8 mouse cellular contexts compared by ENCODE assay signal in the genomic region with DNA sequence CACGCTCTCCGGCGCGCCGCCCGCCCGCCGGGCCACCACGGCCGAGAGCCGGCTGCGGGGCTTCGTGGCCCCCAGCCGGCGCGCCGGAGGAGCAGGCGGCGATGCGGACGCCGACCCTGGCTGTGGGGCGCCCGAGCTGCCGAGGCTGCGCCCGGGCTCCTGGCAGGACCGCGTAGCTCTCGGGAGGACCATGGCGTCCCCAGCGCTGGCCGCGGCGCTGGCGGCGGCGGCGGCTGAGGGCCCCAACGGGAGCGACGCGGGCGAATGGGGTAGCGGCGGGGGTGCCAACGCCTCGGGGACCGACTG. TPM values are rescaled to one million over a fixed set of nuclear protein-coding genes. Genes with fewer than 3 reads are reported as not detected.
DNase-seq lines count a peak whose midpoint lies in the region; ATAC-seq lines count a peak whose summit lies in the region.

No protein-coding gene starts in this region.

- 0 out of 2 replicates have a peak, but pooled peaks cover 4% of the 10 kb centered on the region for H3K4me1 ChIP-seq in neural tube, embryonic 11.5 days (ENCODE audit: control insufficient read depth, insufficient read depth, low read length)
- peaks cover 10% of the 10 kb centered on the region; the same call in 1 of the 2 replicates for H3K4me1 ChIP-seq in limb, embryonic 11.5 days (ENCODE audit: control insufficient read depth, insufficient read depth, low read length)
- peaks cover 16% of the 10 kb centered on the region for H3K4me1 ChIP-seq in stomach, embryonic 15.5 days

- peak overlapping the region; percentile 80 for H3K4me2 ChIP-seq in neural tube, embryonic 11.5 days (ENCODE audit: low read depth)
- H3K4me2 ChIP-seq in limb, embryonic 11.5 days (ENCODE audit: low read depth, severe bottlenecking) = peak overlapping the region; percentile 87
- H3K4me2 ChIP-seq in stomach, embryonic 15.5 days = peak overlapping the region; percentile 86

- peak overlapping the region; percentile 36 for H3K4me3 ChIP-seq in neural tube, embryonic 11.5 days (ENCODE audit: low read depth, low read length)
- peak overlapping the region; percentile 35 for H3K4me3 ChIP-seq in limb, embryonic 11.5 days (ENCODE audit: low read depth, low read length)
- peak overlapping the region; percentile 40 for H3K4me3 ChIP-seq in stomach, embryonic 15.5 days (replicated peaks)

- H3K27me3 ChIP-seq in neural tube, embryonic 11.5 days (ENCODE audit: control insufficient read depth, insufficient read depth, low read length) = peaks cover 57% of the 10 kb centered on the region
- H3K27me3 ChIP-seq in limb, embryonic 11.5 days (ENCODE audit: control insufficient read depth, insufficient read depth, low read length) = peaks cover 70% of the 10 kb centered on the region
- peaks cover 75% of the 10 kb centered on the region for H3K27me3 ChIP-seq in stomach, embryonic 15.5 days (replicated peaks)

- no peaks in the 10 kb centered on the region for H3K9me3 ChIP-seq in neural tube, embryonic 11.5 days (ENCODE audit: control insufficient read depth, low read length)
- H3K9me3 ChIP-seq in limb, embryonic 11.5 days (ENCODE audit: control insufficient read depth, low read length) = no peaks in the 10 kb centered on the region
- H3K9me3 ChIP-seq in stomach, embryonic 15.5 days = no peaks in the 10 kb centered on the region

- ATAC-seq in frontal cortex, adult (ENCODE audit: low TSS enrichment) = peak; percentile 21
- ATAC-seq in neural tube, embryonic 11.5 days (ENCODE audit: insufficient read depth, low FRiP score, low TSS enrichment) = no peak
- ATAC-seq in limb, embryonic 11.5 days (ENCODE audit: insufficient number of reproducible peaks, low FRiP score, low TSS enrichment, low read depth) = no peak
- ATAC-seq in stomach, embryonic 15.5 days (ENCODE audit: insufficient read depth, low FRiP score, low read depth) = no peak

- H3K27ac ChIP-seq in neural tube, embryonic 11.5 days (ENCODE audit: low read depth, low read length) = no peak overlapping the region
- H3K27ac ChIP-seq in limb, embryonic 11.5 days (replicated peaks; ENCODE audit: low read depth, low read length) = no peak overlapping the region
- no peak overlapping the region for H3K27ac ChIP-seq in stomach, embryonic 15.5 days

- no peaks in the 10 kb centered on the region for H3K36me3 ChIP-seq in neural tube, embryonic 11.5 days (ENCODE audit: control insufficient read depth, insufficient read depth, low read length)
- no peaks in the 10 kb centered on the region for H3K36me3 ChIP-seq in limb, embryonic 11.5 days (ENCODE audit: control insufficient read depth, insufficient read depth, low read length)
- H3K36me3 ChIP-seq in stomach, embryonic 15.5 days = no peaks in the 10 kb centered on the region

- WGBS in neural tube, embryonic 11.5 days = under 1% methylated on average over 36 of the region's 49 CpGs
- 1% methylated on average over 35 of the region's 49 CpGs for WGBS in limb, embryonic 11.5 days
- under 1% methylated on average over 47 of the region's 49 CpGs for WGBS in stomach, embryonic 15.5 days

- DNase-seq in frontal cortex, postnatal 14 days (ENCODE audit: low spot score in 2 of 2) = no peak
- DNase-seq in neural tube, embryonic 11.5 days (ENCODE audit: low spot score) = no peak
- DNase-seq in neural tube, embryonic 10.5 days (ENCODE audit: extremely low spot score, low spot score) = no peak
- no peak for DNase-seq in limb, embryonic 11.5 days (ENCODE audit: low spot score)
- no peak for DNase-seq in cerebellum, adult 11-12 months
- DNase-seq in frontal cortex, postnatal 36 days (ENCODE audit: low spot score in 2 of 2) = no peak

- H3K9ac ChIP-seq in neural tube, embryonic 11.5 days (ENCODE audit: low read length) = peak overlapping the region; percentile 48
- H3K9ac ChIP-seq in limb, embryonic 11.5 days (ENCODE audit: low read length) = no peak overlapping the region
- no peak overlapping the region for H3K9ac ChIP-seq in stomach, embryonic 15.5 days

RNA-seq across cellular contexts. Expression of a gene that starts 1.5 kb away (rescaled TPM):
- polyA plus RNA-seq in neural tube, embryonic 11.5 days (2014; fragmentation: Nextera tagmentation; extraction: Ambion mirVana) = 0.22 and 0.28 TPM in 2 replicates
- not detected in 2 replicates for polyA plus RNA-seq in limb, embryonic 11.5 days (2014; fragmentation: Nextera tagmentation; extraction: Ambion mirVana)
- polyA plus RNA-seq in stomach, embryonic 15.5 days (2015; fragmentation: Nextera tagmentation; extraction: Ambion mirVana) = 0.06 TPM in 1 of 2 replicates, not detected in the other
